Mouse (Mus musculus) ES-E14 (cell line): ENCODE data around the gene Rab14.

Experiments
- CHD2 ChIP-seq: IDR thresholded peaks from 2 replicates; pipeline ENCODE4 v1.6.1; 2014; ENCODE audit warnings: mild to moderate bottlenecking, low read depth, low read length, inconsistent platforms
- HCFC1 ChIP-seq: IDR thresholded peaks from 2 replicates; pipeline ENCODE4 v1.6.1; 2012; ENCODE audit warnings: low read length, inconsistent platforms, borderline replicate concordance; ENCODE audit not compliant: insufficient read depth
- MAFK ChIP-seq: IDR thresholded peaks from 2 replicates; pipeline ENCODE4 v1.6.1; 2014; ENCODE audit warnings: mild to moderate bottlenecking, low read depth, low read length, inconsistent platforms; ENCODE audit not compliant: insufficient read depth
- ZNF384 ChIP-seq: IDR thresholded peaks from 2 replicates; pipeline ENCODE4 v1.6.1; 2012; ENCODE audit warnings: low read depth, low read length, inconsistent platforms

GRCm38 (mm10) chr2:35244241-35244640 is 43.3 kb upstream of the Rab14 start:
- no peak for TF ChIP-seq HCFC1
- no peak for TF ChIP-seq MAFK
- no peak for TF ChIP-seq ZNF384
- no peak for TF ChIP-seq CHD2
